ENCODE assay signal across 10 mouse cellular contexts in the genomic region with DNA sequence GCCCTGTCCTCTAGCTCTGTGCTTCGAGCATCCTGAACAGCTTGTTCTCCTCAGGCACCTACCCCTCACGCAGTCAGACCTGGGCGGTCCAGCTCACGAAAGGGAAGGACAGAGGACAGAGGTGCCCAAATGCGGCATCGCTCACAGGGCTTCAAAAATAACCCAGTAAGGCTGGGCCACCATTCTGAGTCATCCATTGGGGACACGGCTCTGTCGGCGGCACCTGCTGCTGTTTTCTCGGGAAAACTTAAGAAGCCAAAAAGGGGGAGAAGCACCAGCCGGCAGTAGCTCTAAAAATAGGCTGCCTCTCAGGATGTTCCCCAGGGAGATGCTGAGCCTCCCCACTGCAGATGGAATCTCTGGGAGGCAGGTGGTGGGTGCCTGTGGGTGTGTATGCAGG. TPM values are rescaled to one million over a fixed set of nuclear protein-coding genes. Genes with fewer than 3 reads are reported as not detected.
DNase-seq lines count a peak whose midpoint lies in the region; ATAC-seq and TF ChIP-seq lines count a peak whose summit lies in the region.
"Had no signal": no experiment of that assay in that cellular context is flagged by ENCODE, and none has a peak within 500 bp of the region (broad histone marks: within the 10 kb centered on the region; RNA-seq: fewer than 3 reads in every experiment).

No protein-coding gene starts in this region.

- TF ChIP-seq POLR2A in heart, adult 2 months (IDR thresholded peaks at IDR 0.05; ENCODE audit: insufficient read depth, low read depth, low read length) = no peak
- no peak for TF ChIP-seq POLR2A in thymus, adult 2 months (IDR thresholded peaks at IDR 0.05; ENCODE audit: control insufficient read depth, extremely low read depth, insufficient read depth, low read length, poor library complexity)

- H3K4me1 ChIP-seq in heart, adult 2 months (ENCODE audit: control insufficient read depth, insufficient read depth, low read length) = peaks cover 13% of the 10 kb centered on the region
- H3K4me1 ChIP-seq in thymus, adult 2 months (replicated peaks; ENCODE audit: control insufficient read depth, insufficient read depth, low read length) = peaks cover 7% of the 10 kb centered on the region

- H3K9ac ChIP-seq in heart, adult 2 months (ENCODE audit: low read depth, low read length) = peak overlapping the region; percentile 87
- H3K9ac ChIP-seq: limb, embryonic 13.5 days had no signal

- H3K36me3 ChIP-seq in heart, adult 2 months (ENCODE audit: control insufficient read depth, insufficient read depth, low read length) = no peaks in the 10 kb centered on the region
- H3K36me3 ChIP-seq in thymus, adult 2 months (ENCODE audit: control insufficient read depth, insufficient read depth, low read length) = no peaks in the 10 kb centered on the region
- H3K36me3 ChIP-seq: limb, embryonic 13.5 days had no signal

- peak overlapping the region; percentile 64 for H3K27ac ChIP-seq in heart, adult 2 months
- no peak overlapping the region for H3K27ac ChIP-seq in thymus, adult 2 months (ENCODE audit: control insufficient read depth, insufficient read depth, low read length)
- H3K27ac ChIP-seq: limb, embryonic 13.5 days had no signal

- TF ChIP-seq CTCF in heart, adult 2 months (IDR thresholded peaks at IDR 0.05) = no peak
- no peak for TF ChIP-seq CTCF in thymus, adult 2 months (IDR thresholded peaks at IDR 0.05; ENCODE audit: borderline replicate concordance, control insufficient read depth, extremely low read depth, insufficient read depth, low read length, poor library complexity)

- no peak for DNase-seq in heart, adult 2 months
- DNase-seq in heart, postnatal 14 days = no peak
- DNase-seq in brain, adult 2 months (ENCODE audit: low read depth, low spot score) = peak; percentile 94
- DNase-seq in left cerebral cortex, postnatal 10 days (ENCODE audit: extremely low spot score in 1 of 2, low spot score in 2 of 2) = peak; percentile 58 to 63
- no peak for DNase-seq in B cell, adult 2 months
- DNase-seq in thymus, adult 2 months = no peak
- no peak for DNase-seq in embryo, embryonic 10.5 days (ENCODE audit: low spot score)
- DNase-seq: adrenal gland, postnatal 25 days had no signal

- 5% methylated on average over 11 of the region's 11 CpGs for WGBS in heart, adult 2 months
- 38% methylated on average over 11 of the region's 11 CpGs for WGBS in thymus, adult 2 months

- intact Hi-C loops in heart, adult 2 months (cut with DNase I) = no loop called here
- intact Hi-C loops in heart, postnatal 14 days (cut with DNase I) = no loop called here
- intact Hi-C loops in left cerebral cortex, postnatal 10 days (cut with DNase I) = no loop called here

- peak; percentile 69 for ATAC-seq in frontal cortex, adult (ENCODE audit: low TSS enrichment)

- no peak overlapping the region for H3K4me3 ChIP-seq in heart, adult 2 months
- no peak overlapping the region for H3K4me3 ChIP-seq in thymus, adult 2 months (ENCODE audit: control insufficient read depth, insufficient read depth, low read length)

- no peaks in the 10 kb centered on the region for H3K79me2 ChIP-seq in heart, adult 2 months (replicated peaks; ENCODE audit: control insufficient read depth, insufficient read depth, low read length)

- no peak for TF ChIP-seq EP300 in heart, adult 2 months (IDR thresholded peaks at IDR 0.05; ENCODE audit: insufficient read depth, low read depth, low read length)

- H3K27me3 ChIP-seq in heart, adult 2 months (ENCODE audit: control insufficient read depth, insufficient read depth, low read length) = peaks cover 2% of the 10 kb centered on the region
- H3K27me3 ChIP-seq in thymus, adult 2 months (ENCODE audit: control insufficient read depth, insufficient read depth, low read length) = peaks cover 23% of the 10 kb centered on the region

RNA-seq across cellular contexts. Expression of a gene that starts 7.7 kb away (rescaled TPM):
- 1 to 10 TPM; 2.0 to 2.9 TPM for total RNA-seq in heart, adult 2 months (2021)
- 9.3 and 11.2 TPM in 2 replicates for polyA plus RNA-seq in heart, adult 2 months (2012; rRNA removed)
- total RNA-seq in heart, postnatal 14 days (2021) = 1 to 10 TPM; 4.8 to 4.9 TPM
- 10 to 100 TPM; 17.0 to 18.6 TPM for total RNA-seq in left cerebral cortex, postnatal 10 days (2021)
- 2.4 and 2.8 TPM in 2 replicates for polyA plus RNA-seq in thymus, adult 2 months (2012; rRNA removed)

RNA-seq across cellular contexts. Expression of a gene that starts 7.7 kb away (rescaled TPM):
- 10 to 100 TPM; 27.0 to 31.4 TPM for total RNA-seq in heart, adult 2 months (2021)
- polyA plus RNA-seq in heart, adult 2 months (2012; rRNA removed) = 11.0 and 28.0 TPM in 2 replicates
- total RNA-seq in heart, postnatal 14 days (2021) = 10 to 100 TPM; 28.3 to 30.0 TPM
- 10 to 100 TPM; 48.8 to 50.7 TPM for total RNA-seq in left cerebral cortex, postnatal 10 days (2021)
- polyA plus RNA-seq in thymus, adult 2 months (2012; rRNA removed) = 8.9 and 14.3 TPM in 2 replicates

RNA-seq across cellular contexts. Expression of a gene that starts 32.5 kb away (rescaled TPM):
- not detected for total RNA-seq in heart, adult 2 months (2021)
- not detected in 2 replicates for polyA plus RNA-seq in heart, adult 2 months (2012; rRNA removed)
- not detected for total RNA-seq in heart, postnatal 14 days (2021)
- total RNA-seq in left cerebral cortex, postnatal 10 days (2021) = 1 to 10 TPM in 1 of 2 experiments, under 1 TPM in 1; 0.93 to 1.2 TPM
- polyA plus RNA-seq in thymus, adult 2 months (2012; rRNA removed) = 0.03 and 0.08 TPM in 2 replicates
- total RNA-seq: adrenal gland, postnatal 25 days had no signal

RNA-seq across cellular contexts. Expression of a gene that starts 49.1 kb away (rescaled TPM):
- total RNA-seq in heart, adult 2 months (2021) = 10 to 100 TPM; 18.4 to 35.8 TPM
- polyA plus RNA-seq in heart, adult 2 months (2012; rRNA removed) = 10.0 and 18.8 TPM in 2 replicates
- total RNA-seq in heart, postnatal 14 days (2021) = 10 to 100 TPM; 17.0 to 18.2 TPM
- total RNA-seq in left cerebral cortex, postnatal 10 days (2021) = 10 to 100 TPM; 10.1 to 10.4 TPM
- 6.0 and 6.4 TPM in 2 replicates for polyA plus RNA-seq in thymus, adult 2 months (2012; rRNA removed)

Comparison
In these comparisons a context has a peak if more than half of its experiments do, and no peak if none do; other contexts are left out.
1. DNase-seq: peak in brain, adult 2 months (single experiment) and left cerebral cortex, postnatal 10 days (2 of 2); none in heart, adult 2 months (0 of 2), heart, postnatal 14 days (0 of 2), B cell, adult 2 months (0 of 2), thymus, adult 2 months (single experiment) and embryo, embryonic 10.5 days (single experiment).